Mouse (Mus musculus): ENCODE data around the gene Ccdc177. TPM values are rescaled to one million over a fixed set of nuclear protein-coding genes. Genes with fewer than 3 reads are reported as not detected.

Gene Ccdc177
- total RNA-seq, 1 experiment from 2014 or later: 0.14 TPM

GRCm38 (mm10) chr12:80786591-80786990 lies 26.1 kb upstream of the Ccdc177 start:
- ATAC-seq (replicated peaks; ENCODE audit: low read depth, poor library complexity, severe bottlenecking): no peak

GRCm38 (mm10) chr12:80785597-80785996 lies 25.1 kb upstream of the Ccdc177 start:
- no peak for ATAC-seq (replicated peaks; ENCODE audit: low read depth, poor library complexity, severe bottlenecking)

- ATAC-seq (replicated peaks; ENCODE audit: low read depth, poor library complexity, severe bottlenecking): peak; percentile 89
Measured at GRCm38 (mm10) chr12:80785005-80785404, 24.5 kb upstream of the Ccdc177 start.

DNA sequence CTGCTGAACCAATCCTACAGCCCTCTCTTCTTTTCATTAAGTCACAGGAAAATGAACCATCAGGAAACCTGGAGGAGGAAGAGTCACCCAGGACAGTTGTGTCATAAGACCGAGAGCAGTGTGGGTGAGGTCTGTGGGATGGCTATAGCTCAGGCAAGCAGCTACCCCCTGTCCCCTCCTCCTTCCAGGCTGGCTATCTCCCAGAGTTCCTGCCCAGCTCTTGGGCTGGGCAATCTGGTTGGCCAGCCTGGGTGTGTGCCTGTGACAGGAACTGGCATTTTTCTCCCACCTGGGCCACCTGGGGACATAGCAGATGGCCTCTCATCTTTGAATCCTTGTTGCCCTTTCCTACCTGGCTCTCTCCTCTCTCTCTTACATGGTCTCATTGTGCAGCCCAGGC lies 23.4 kb upstream of the Ccdc177 start:
- ATAC-seq (replicated peaks; ENCODE audit: low read depth, poor library complexity, severe bottlenecking): no peak

DNA sequence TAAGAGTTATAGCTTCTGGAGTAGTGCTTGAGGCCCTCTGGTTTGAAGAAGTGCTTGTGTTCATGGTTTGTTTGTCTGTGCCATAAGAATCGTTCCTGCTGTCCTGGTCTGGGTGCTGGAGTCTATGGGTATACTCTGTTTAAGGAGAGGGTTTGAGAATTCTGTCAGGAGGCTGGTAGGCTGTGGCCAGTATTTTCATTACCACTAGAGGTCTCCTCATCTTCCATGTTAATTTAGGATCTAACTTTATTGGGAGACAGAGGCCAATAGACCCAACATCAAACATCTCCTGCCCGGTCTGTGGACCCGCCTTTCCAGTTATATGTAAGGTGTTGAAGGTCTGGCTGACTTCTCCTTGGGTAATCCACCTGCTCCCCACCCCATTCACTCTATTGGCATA lies 22.4 kb upstream of the Ccdc177 start:
- ATAC-seq (replicated peaks; ENCODE audit: low read depth, poor library complexity, severe bottlenecking): no peak

DNA sequence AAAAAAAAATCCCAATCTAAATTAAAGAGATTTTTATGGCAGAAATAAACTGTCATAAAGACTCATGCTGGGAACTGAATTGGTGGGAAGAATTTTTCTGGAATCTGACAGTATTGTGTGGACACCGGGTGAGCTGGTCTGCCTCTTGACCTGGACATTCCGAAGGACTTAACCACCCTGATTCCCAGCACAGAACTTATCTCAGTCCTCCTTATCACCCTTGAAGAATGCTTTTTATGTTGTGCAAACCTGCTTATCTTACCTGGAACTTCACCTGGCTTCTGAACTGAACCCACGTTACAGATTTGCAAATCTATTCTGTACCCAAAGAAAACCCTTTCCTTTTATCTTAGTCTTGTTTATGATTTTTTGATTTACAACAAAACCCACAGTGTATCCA lies 21.7 kb upstream of the Ccdc177 start:
- ATAC-seq (replicated peaks; ENCODE audit: low read depth, poor library complexity, severe bottlenecking): no peak

DNA sequence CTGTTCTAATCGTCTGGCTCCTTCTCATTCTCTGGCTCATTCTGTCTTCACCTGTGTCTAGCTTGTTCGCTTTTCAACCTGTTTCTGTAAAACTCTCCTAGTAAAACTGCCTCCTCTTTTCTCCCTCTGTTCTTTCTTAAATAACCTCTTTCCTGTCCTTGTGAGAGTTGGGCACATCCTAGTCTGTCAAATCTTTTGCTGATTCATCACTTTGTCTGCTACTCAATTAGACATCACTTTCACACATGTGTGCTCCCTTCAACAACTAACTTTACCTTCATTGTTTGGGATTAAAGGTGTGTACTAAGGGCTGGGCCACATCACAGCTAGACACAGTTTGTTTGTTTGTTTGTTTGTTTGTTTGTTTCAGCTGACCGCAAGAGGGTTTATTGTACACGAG lies 19.3 kb upstream of the Ccdc177 start:
- no peak for ATAC-seq (replicated peaks; ENCODE audit: low read depth, poor library complexity, severe bottlenecking)

DNA sequence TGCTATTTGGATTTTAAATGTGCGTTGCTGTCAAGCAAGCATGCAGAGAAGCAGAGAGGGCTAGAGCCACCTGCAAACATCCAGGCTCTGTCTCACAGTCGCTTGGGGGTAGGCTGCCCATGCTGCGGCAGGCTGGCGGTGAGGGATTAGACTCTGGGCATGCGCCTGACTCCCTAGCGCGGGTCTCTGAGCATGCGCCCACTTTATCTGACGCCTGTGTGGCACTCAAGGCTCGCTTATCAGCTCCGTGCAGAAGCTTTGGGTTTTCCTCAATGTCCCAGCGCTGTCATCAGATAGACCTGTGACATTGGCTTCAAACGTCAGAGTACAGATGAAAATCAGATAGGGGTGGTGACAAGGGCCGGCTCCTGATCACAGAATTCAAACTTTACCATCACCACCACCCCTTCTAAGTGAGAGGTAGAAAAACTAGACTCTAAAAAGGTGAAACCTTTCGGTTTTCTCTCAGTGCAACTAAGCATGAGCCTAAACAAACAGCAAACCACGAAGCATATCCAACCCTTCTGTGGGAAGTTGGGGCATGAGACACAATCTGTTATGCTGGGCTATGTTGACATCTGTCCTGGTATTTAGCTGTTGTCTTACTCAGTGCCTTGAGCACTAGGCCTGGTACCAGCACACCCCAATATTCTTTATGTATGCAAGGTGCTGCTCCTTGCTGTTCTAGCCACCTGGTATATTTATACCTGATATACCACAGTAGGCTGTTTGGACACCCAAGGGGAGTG lies 17.9 kb upstream of the Ccdc177 start:
- ATAC-seq (replicated peaks; ENCODE audit: low read depth, poor library complexity, severe bottlenecking): peak; percentile 95

DNA sequence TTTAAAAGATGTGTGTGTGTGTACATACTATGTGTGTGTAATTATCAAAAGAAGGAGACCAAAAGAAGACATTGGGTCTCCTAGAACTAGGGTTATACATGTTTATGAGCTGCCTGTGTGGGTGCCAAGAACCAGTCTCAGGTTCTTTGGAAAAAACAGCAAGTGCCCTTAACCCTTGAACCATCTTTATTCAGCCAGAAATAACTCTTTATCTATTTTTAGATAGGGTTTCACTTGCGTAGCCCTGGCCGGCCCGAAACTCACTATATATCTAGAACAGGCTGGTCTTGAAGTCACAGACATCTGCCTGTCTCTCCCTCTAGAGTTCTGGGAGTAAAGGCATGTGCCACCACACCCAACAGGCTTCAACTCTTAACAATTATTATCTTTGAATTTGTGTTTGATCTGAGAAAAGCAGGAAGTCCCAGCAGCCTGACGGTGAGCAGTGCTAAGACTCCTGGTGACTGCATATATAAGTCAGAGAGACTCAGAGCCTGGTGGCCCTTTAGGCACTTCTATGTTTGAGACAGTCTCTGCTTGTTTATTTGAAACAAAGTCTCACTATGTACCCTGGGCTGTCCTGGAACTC lies 15.7 kb upstream of the Ccdc177 start:
- 0 out of 2 replicates have a peak, but pooled peaks have one; percentile 9 for ATAC-seq (replicated peaks; ENCODE audit: low read depth, poor library complexity, severe bottlenecking)

DNA sequence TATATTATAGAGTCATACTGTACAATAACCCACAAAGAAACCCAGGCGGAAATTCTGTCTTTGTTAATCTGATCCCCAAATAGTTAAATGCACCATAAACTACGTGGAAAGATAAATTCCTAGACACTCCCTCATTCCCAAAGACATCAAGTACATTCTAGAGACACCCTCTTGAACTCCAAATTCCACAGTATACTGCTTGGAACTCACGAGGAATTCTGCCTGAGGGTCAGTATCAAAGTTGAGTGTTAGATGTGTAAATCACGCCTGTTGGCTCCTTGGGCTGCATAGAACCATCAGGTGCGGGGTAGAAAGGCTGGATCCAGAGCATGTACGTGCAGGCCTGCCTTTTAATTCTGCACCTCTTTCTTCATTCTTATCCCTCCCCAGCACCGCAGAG lies 14.3 kb upstream of the Ccdc177 start:
- no peak for ATAC-seq (replicated peaks; ENCODE audit: low read depth, poor library complexity, severe bottlenecking)

GRCm38 (mm10) chr12:80769697-80770096 lies 9.2 kb upstream of the Ccdc177 start:
- peak; percentile 88 for ATAC-seq (replicated peaks; ENCODE audit: low read depth, poor library complexity, severe bottlenecking)

DNA sequence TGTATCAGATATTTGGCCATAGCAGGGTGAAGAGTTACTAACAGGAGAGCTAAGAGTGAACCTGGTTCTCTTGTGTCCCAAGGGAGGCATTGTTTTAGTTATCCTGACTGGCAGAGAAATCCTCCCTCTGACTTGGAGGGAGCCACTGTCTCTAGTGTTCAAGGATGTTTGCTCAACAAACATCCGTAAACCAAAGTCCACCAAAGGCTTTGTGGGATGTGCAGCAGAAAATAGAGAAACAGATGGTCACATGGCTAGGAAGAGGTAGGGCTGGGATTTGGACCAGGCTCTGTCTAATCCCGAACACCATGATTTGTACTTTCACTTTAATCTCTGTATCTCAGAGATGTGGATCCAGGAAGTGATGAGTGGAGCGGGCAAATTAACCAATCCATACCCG lies 3.6 kb upstream of the Ccdc177 start:
- ATAC-seq (replicated peaks; ENCODE audit: low read depth, poor library complexity, severe bottlenecking): no peak

DNA sequence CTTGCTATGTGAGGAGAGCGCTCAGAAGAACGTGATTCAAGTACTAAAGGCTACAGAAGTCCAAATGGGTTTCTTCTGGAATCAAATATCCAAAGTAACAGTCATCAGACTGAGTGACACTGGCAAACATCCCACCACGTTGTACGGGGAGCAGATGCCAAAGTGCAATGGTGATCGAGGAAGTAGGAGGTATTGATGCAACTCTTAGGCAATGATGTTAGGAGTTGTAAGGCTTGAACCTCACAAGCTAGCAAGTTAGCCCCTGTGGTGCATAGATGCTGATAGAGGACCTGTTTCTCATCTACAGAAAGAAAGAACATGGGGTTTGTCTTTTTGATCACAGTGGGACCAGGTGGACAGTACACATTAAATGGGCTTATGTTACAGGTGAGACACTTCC lies 2.5 kb upstream of the Ccdc177 start:
- ATAC-seq (replicated peaks; ENCODE audit: low read depth, poor library complexity, severe bottlenecking): no peak

DNA sequence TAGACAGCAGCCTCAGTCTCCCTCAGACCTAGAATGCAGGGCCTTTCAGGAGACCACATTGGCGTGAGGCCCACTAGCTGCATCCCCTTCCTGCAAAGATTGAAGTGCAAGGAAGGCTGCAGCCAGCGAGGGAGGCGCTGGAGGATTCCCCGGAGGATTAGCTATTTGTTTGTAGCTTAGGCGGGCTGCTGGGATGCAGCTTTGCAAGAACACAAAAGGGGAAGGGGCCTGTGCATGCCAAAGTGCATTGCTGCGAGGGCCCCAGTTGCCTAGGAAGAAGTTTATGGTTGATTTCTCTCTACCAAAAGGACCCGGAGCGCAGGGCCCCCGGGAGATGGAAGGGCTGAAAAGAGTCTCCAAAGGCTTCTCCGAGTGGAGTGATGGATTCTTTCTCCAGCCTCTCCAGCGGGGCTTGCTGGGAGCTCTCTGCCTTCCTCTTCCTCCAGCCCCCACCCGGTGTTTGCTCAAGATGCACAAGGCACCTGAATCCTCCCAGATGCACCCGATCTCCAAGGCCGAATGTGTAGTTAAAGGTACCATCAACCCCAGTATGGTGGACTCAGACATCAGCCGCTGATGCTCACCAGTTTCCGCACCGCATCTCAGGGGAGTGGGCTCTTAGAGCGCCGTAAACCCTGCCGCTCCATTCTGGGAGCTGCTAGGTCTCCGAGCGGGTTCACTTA lies 633 bp downstream of the Ccdc177 start:
- ATAC-seq (replicated peaks; ENCODE audit: low read depth, poor library complexity, severe bottlenecking): no peak

DNA sequence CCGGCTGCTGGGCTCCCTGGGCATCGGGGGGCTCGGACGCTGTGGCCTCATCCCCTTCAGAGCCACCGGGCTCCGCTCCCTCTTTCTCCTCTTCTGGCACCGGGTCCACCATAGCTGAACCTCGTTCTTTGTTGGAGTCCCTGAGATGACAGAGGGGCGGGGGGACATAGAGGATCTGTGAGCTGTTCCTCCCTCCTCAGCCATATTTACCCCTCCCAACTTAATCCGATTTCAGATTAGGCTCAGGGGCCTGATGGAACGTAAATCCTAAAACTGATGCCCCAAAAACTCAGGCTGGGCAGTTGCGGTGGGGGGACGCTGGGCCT lies 1.1 kb downstream of the Ccdc177 start:
- no peak for ATAC-seq (replicated peaks; ENCODE audit: low read depth, poor library complexity, severe bottlenecking)

DNA sequence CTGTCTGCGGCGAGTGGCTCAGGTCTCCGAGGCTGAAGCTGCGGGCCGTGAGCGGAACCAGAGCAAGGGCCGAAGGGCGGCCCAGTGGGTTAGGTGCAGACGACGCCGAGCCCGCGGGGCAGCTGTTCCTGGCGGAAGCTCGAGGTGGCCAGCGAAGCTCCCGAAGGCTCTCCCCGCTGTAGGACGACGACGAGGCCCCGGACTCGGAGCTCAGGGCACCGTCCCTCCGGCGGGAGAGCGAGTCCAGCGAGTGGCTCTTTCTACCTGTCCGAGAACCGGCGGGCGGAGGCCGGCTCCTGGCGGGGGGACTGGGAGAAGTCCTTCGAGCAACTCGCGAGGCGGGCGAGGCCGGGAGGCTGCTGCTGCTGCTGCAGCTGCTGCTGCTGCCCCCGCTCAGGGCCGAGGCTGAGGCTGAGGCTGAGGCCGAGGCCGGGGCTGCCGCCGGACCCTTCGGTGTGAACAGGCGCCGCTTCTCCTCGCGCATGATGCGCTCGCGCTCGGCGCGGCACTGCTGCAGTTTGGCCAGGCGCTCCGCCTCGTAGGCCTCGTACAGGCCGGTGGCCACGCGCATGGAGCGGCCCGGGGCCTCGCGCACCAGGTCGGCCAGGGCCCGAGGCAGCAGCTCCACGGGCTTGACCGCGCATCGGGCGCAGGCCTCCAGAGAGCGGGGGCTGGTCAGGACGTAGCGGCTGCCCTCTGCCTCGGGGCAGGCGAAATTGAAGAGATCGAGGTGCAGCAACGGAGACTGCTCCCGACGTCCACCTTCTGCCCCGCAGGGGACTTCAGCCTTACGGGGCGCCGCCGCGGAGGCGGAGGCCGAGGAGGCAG lies 1.7 kb downstream of the Ccdc177 start:
- ATAC-seq (replicated peaks; ENCODE audit: low read depth, poor library complexity, severe bottlenecking): no peak

GRCm38 (mm10) chr12:80757751-80758558 lies 2.5 kb downstream of the Ccdc177 start:
- ATAC-seq (replicated peaks; ENCODE audit: low read depth, poor library complexity, severe bottlenecking): peak; percentile 21; the same call in 1 of the 2 replicates

- no peak for ATAC-seq (replicated peaks; ENCODE audit: low read depth, poor library complexity, severe bottlenecking)
Measured at GRCm38 (mm10) chr12:80751556-80751955, 8.9 kb downstream of the Ccdc177 start.

DNA sequence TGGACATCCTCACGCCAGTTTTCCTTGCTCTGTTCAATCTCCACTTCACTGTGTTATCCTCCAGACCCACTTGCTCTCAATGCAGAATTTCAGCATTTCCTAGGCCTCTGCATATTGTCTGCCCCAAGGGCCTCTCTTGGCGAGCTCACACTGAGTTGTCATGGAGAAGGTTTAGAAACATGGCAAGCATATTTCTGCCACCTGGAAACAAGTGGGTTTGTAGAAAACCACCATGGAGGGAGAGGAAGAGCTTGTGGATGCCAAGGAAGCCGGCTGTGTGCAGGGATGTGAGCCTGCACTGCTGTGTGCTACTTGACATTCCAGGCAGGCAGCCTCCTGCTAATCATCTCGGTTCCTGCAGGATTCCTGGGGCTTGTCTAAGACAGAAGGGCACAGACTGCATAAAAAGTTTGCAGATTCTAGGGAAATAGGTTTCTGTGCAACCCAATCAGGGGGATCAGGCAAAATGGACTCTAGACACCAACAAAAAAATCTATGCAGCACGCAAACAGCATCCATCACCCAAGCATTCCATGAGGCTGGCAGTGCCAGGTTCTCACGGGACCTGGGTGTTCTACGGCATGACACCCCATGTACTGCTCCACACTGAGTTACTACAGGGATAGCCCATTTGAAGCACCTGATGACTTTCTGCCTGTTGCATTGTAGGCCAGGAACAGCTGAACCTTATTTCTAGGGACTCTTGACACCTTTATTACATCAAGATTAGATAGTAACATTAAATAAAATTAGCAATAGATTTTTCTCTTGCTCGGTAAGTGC lies 14.3 kb downstream of the Ccdc177 start:
- no peak for ATAC-seq (replicated peaks; ENCODE audit: low read depth, poor library complexity, severe bottlenecking)
